Mouse (Mus musculus) bone marrow, adult 2 months (tissue): Measurements from ENCODE around the gene Borcs5.

Source experiments
- CTCF ChIP-seq: fragments of 200-500 bp; IDR thresholded peaks from 2 replicates; pipeline ENCODE4 v1.5.1; 2011; ENCODE audit warnings: low read length, control low read depth; ENCODE audit not compliant: control insufficient read depth, insufficient read depth
- POLR2A ChIP-seq: fragments of 200-500 bp; IDR thresholded peaks from 2 replicates; pipeline ENCODE4 v1.6.1; 2011; ENCODE audit warnings: low read depth, mild to moderate bottlenecking, control low read depth, low read length, borderline replicate concordance; ENCODE audit not compliant: control insufficient read depth

DNA sequence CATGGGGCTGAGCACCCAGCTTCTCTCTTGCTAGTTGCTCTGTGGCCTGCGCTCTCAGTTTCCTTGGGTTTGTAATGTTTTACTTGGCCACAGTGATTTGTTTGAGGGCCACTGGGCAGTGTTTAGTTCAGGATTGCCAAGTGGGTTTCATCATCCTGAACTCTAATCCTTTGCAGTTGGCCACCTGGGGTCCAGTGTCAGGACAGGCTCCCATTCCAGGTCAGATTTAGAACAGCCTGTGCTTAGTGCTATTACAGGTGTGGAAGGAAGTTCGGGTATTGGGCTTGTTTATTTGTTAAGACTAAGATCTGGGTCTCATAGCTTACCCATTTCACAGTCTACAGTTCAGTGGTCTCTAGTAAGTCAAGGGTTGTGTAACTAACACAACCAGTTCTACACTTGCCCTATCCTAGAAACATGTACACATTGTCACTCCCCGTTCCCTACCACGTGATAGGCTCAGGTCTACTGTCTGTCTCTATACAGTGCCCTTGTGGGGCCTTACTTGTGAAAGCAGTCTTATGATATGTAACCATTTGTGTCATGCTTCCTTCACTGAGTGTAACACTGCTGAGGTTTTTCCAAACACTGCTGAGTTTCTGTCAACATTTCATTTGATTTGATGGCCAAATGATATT is 63.9 kb downstream of the Borcs5 start:
- no peak for TF ChIP-seq POLR2A
- no peak for TF ChIP-seq CTCF
